8 mouse cellular contexts compared by ENCODE assay signal in genomic region chr19:44301176-44301575, GRCm38 (mm10). TPM values are rescaled to one million over a fixed set of nuclear protein-coding genes. Genes with fewer than 3 reads are reported as not detected.
DNase-seq lines count a peak whose midpoint lies in the region; ATAC-seq and TF ChIP-seq lines count a peak whose summit lies in the region.

No protein-coding gene starts in this region.

- no peak for TF ChIP-seq CTCF in G1E (IDR thresholded peaks at IDR 0.05; ENCODE audit: low read depth, low read length)
- no peak for TF ChIP-seq CTCF in lung, postnatal 0 days (IDR thresholded peaks at IDR 0.05)

- 64% methylated on average over 16 of the region's 16 CpGs for WGBS in forebrain, embryonic 16.5 days
- whole genome bisulfite sequencing in lung, postnatal 0 days: 42% methylated on average over 16 of the region's 16 CpGs

- peak; percentile 32 for DNase-seq in heart, postnatal 4 days
- no peak for DNase-seq in heart, postnatal 10 days
- no peak for DNase-seq in G1E (ENCODE audit: low spot score)
- DNase-seq in lung, postnatal 0 days (ENCODE audit: low spot score): peak; percentile 85
- no peak for DNase-seq in layer of hippocampus, adult 11-12 months (ENCODE audit: low spot score)
- DNase-seq in embryo, embryonic 10 days (ENCODE audit: low spot score): no peak
- DNase-seq in heart, postnatal 14 days: no peak

- 0 out of 2 replicates have a peak, but pooled peaks have one; percentile 45 for TF ChIP-seq EP300 in lung, postnatal 0 days (IDR thresholded peaks at IDR 0.05)

- peak overlapping the region; percentile 1; the same call in 1 of the 2 replicates for H3K4me2 ChIP-seq in forebrain, embryonic 16.5 days (ENCODE audit: low read length)
- H3K4me2 ChIP-seq in lung, postnatal 0 days (replicated peaks; ENCODE audit: low read depth, low read length): peak overlapping the region; percentile 34; the same call in 1 of the 2 replicates

- H3K4me3 ChIP-seq in G1E (ENCODE audit: low read depth, low read length): peak overlapping the region; percentile 67
- no peak overlapping the region for H3K4me3 ChIP-seq in forebrain, embryonic 16.5 days (replicated peaks; ENCODE audit: low read length)
- no peak overlapping the region for H3K4me3 ChIP-seq in lung, postnatal 0 days (ENCODE audit: low read depth, low read length)

- ATAC-seq in G1E (ENCODE audit: extremely low read depth, insufficient number of reproducible peaks, low FRiP score, poor library complexity, severe bottlenecking): no peak
- no peak for ATAC-seq in forebrain, embryonic 16.5 days
- ATAC-seq in lung, postnatal 0 days: peak; percentile 60

- H3K36me3 ChIP-seq in G1E (replicated peaks): peaks cover 95% of the 10 kb centered on the region
- peaks cover 59% of the 10 kb centered on the region for H3K36me3 ChIP-seq in forebrain, embryonic 16.5 days (ENCODE audit: control insufficient read depth, insufficient read depth)
- peaks cover 62% of the 10 kb centered on the region for H3K36me3 ChIP-seq in lung, postnatal 0 days (ENCODE audit: insufficient read depth, low read length)

- H3K27ac ChIP-seq in forebrain, embryonic 16.5 days (ENCODE audit: low read length): no peak overlapping the region
- peak overlapping the region; percentile 20; the same call in 1 of the 2 replicates for H3K27ac ChIP-seq in lung, postnatal 0 days (ENCODE audit: low read length)

- intact Hi-C loops in heart, postnatal 10 days (cut with DNase I): no loop called here
- intact Hi-C loops in heart, postnatal 14 days (cut with DNase I): no loop called here

- H3K4me1 ChIP-seq in G1E (ENCODE audit: insufficient read depth, low read depth, low read length): peaks cover 81% of the 10 kb centered on the region
- peaks cover 78% of the 10 kb centered on the region for H3K4me1 ChIP-seq in forebrain, embryonic 16.5 days (replicated peaks; ENCODE audit: control insufficient read depth, insufficient read depth, low read length)
- peaks cover 35% of the 10 kb centered on the region for H3K4me1 ChIP-seq in lung, postnatal 0 days (ENCODE audit: insufficient read depth, low read depth, low read length)

- no peaks in the 10 kb centered on the region for H3K27me3 ChIP-seq in G1E (ENCODE audit: insufficient read depth, low read length)
- H3K27me3 ChIP-seq in forebrain, embryonic 16.5 days (replicated peaks; ENCODE audit: control insufficient read depth, insufficient read depth, low read length): no peaks in the 10 kb centered on the region
- no peaks in the 10 kb centered on the region for H3K27me3 ChIP-seq in lung, postnatal 0 days (replicated peaks; ENCODE audit: insufficient read depth, low read length)

- H3K9me3 ChIP-seq in G1E (replicated peaks): no peaks in the 10 kb centered on the region
- H3K9me3 ChIP-seq in forebrain, embryonic 16.5 days (ENCODE audit: control insufficient read depth, low read length): no peaks in the 10 kb centered on the region
- H3K9me3 ChIP-seq in lung, postnatal 0 days (ENCODE audit: low read length): no peaks in the 10 kb centered on the region

- no peak overlapping the region for H3K9ac ChIP-seq in forebrain, embryonic 16.5 days (replicated peaks; ENCODE audit: low read depth, low read length)
- no peak overlapping the region for H3K9ac ChIP-seq in lung, postnatal 0 days (replicated peaks; ENCODE audit: low read depth)

RNA-seq across cellular contexts. Expression of gene Scd2, which starts 7.7 kb away (rescaled TPM):
- 10 to 100 TPM; 78.1 to 82.1 TPM for total RNA-seq in heart, postnatal 4 days (2021)
- 10 to 100 TPM; 30.3 to 34.6 TPM for total RNA-seq in heart, postnatal 10 days (2021)
- 710 and 771 TPM in 2 replicates for total RNA-seq in G1E (2014; fragmentation: Nextera tagmentation)
- 537 and 649 TPM in 2 replicates for total RNA-seq in G1E (2017)
- polyA plus RNA-seq in G1E (2012): 63.8 and 97.6 TPM in 2 replicates
- 290 and 318 TPM in 2 replicates for polyA plus RNA-seq in forebrain, embryonic 16.5 days (2015; fragmentation: Nextera tagmentation; extraction: Ambion mirVana)
- polyA plus RNA-seq in lung, postnatal 0 days (2015; fragmentation: Nextera tagmentation; extraction: Ambion mirVana): 99.3 and 118 TPM in 2 replicates
- total RNA-seq in heart, postnatal 14 days (2021): 10 to 100 TPM; 24.8 to 27.2 TPM

RNA-seq across cellular contexts. Expression of gene Scd4, which starts 31.7 kb away (rescaled TPM):
- total RNA-seq in heart, postnatal 4 days (2021): 10 to 100 TPM; 47.7 to 52.4 TPM
- total RNA-seq in heart, postnatal 10 days (2021): 10 to 100 TPM; 44.0 to 67.2 TPM
- total RNA-seq in G1E (2014; fragmentation: Nextera tagmentation) (0.23 TPM in 1 of 2 replicates, not detected in the other), G1E (2017) (0.44 and 0.76 TPM in 2 replicates)
- 0.10 and 0.13 TPM in 2 replicates for polyA plus RNA-seq in G1E (2012)
- 0.07 and 0.16 TPM in 2 replicates for polyA plus RNA-seq in forebrain, embryonic 16.5 days (2015; fragmentation: Nextera tagmentation; extraction: Ambion mirVana)
- polyA plus RNA-seq in lung, postnatal 0 days (2015; fragmentation: Nextera tagmentation; extraction: Ambion mirVana): 0.53 and 0.60 TPM in 2 replicates
- 10 to 100 TPM; 13.1 to 14.0 TPM for total RNA-seq in heart, postnatal 14 days (2021)

Comparison
In these comparisons a context has a peak if more than half of its experiments do, and no peak if none do; other contexts are left out.
1. DNase-seq: peak in heart, postnatal 4 days (single experiment) and lung, postnatal 0 days (single experiment); none in heart, postnatal 10 days (0 of 2), G1E (single experiment), layer of hippocampus, adult 11-12 months (single experiment), embryo, embryonic 10 days (single experiment) and heart, postnatal 14 days (0 of 2).
2. RNA of gene Scd2, which starts 7.7 kb away (total RNA-seq): 537 to 771 TPM in G1E; 78.1 to 82.1 TPM in heart, postnatal 4 days, 30.3 to 34.6 TPM in heart, postnatal 10 days and 24.8 to 27.2 TPM in heart, postnatal 14 days; every median in the first group is over 4 times any median in the second.
3. RNA of gene Scd4, which starts 31.7 kb away (total RNA-seq): 44.0 to 67.2 TPM in heart, postnatal 10 days, 47.7 to 52.4 TPM in heart, postnatal 4 days and 13.1 to 14.0 TPM in heart, postnatal 14 days; 0.23 to 0.76 TPM in G1E; every median in the first group is over 4 times any median in the second.